Mouse (Mus musculus) central nervous system, embryonic 14 days (tissue): ENCODE measurements around the gene Cds1. TPM values are rescaled to one million over a fixed set of nuclear protein-coding genes. Genes with fewer than 3 reads are reported as not detected.

Experiments used
- polyA plus RNA-seq: library from polyadenylated mRNA; depleted of rRNA; stranded (reverse); fragments of >200 nt; gene quantifications from 2 replicates; pipeline ENCODE4 v1.2.3, GENCODE M21; 2012; rRNA removed

Cds1 gene
- polyA plus RNA-seq = 4.5 and 5.3 TPM in 2 replicates

GRCm38 (mm10) chr5:101764554-101765347, at the start of gene Cds1:
Gene Cds1 (plus strand): TSS chr5:101765130.

Other genes with a start within 250 kb of the Cds1 start
- gene Nkx6-1, start 100.1 kb upstream of the Cds1 start, polyA plus RNA-seq = 3.8 and 6.9 TPM in 2 replicates